Mouse (Mus musculus) cortical plate, adult 2 months (tissue): ENCODE measurements around the gene Klf3.

ENCODE experiments used
- CTCF ChIP-seq: fragments of 200-500 bp; IDR thresholded peaks from 2 replicates; pipeline ENCODE4 v1.5.1; 2011; ENCODE audit warnings: mild to moderate bottlenecking, control low read depth, low read length; ENCODE audit not compliant: insufficient read depth; ENCODE audit errors: extremely low read depth
- POLR2A ChIP-seq: fragments of 200-500 bp; IDR thresholded peaks from 2 replicates; pipeline ENCODE4 v1.6.1; 2011; ENCODE audit warnings: mild to moderate bottlenecking, low read length, control low read depth; ENCODE audit not compliant: insufficient read depth; ENCODE audit errors: extremely low read depth

GRCm38 (mm10) chr5:64821964-64822363, 18.8 kb downstream of the Klf3 start:
- no peak for TF ChIP-seq POLR2A
- TF ChIP-seq CTCF = no peak
